Mouse (Mus musculus): ENCODE results near the gene Arl5b. TPM values are rescaled to one million over a fixed set of nuclear protein-coding genes. Genes with fewer than 3 reads are reported as not detected.

The Arl5b gene
- polyA plus RNA-seq, 1 experiment from 2014 or later, result 39.1 TPM

GRCm38 (mm10) chr2:15096514-15097090 is 47.4 kb downstream of the Arl5b start:
- 54% methylated on average over 3 of the region's 3 CpGs for WGBS
- no peak for ATAC-seq (ENCODE audit: low FRiP score, low TSS enrichment)
- H3K4me2 ChIP-seq (replicated peaks; ENCODE audit: low read depth, low read length), result no peak overlapping the region
- H3K36me3 ChIP-seq (ENCODE audit: control insufficient read depth, insufficient read depth, low read length), result no peaks in the 10 kb centered on the region
- H3K27me3 ChIP-seq (ENCODE audit: control insufficient read depth, insufficient read depth, low read length), result no peaks in the 10 kb centered on the region
- no peak overlapping the region for H3K27ac ChIP-seq (ENCODE audit: low read depth, low read length)
- no peaks in the 10 kb centered on the region for H3K9me3 ChIP-seq (ENCODE audit: control insufficient read depth, low read length)
- no peak overlapping the region for H3K9ac ChIP-seq (ENCODE audit: low read depth, low read length)
- no peak overlapping the region for H3K4me3 ChIP-seq (ENCODE audit: low read length)
- H3K4me1 ChIP-seq (ENCODE audit: control insufficient read depth, insufficient read depth, low read length), result no peaks in the 10 kb centered on the region

- Histone ChIP-seq H3K4me3 (ENCODE audit: low read length) (no peak overlapping the region), H3K9ac (ENCODE audit: low read depth, low read length) (no peak overlapping the region), H3K27ac (ENCODE audit: low read depth, low read length) (no peak overlapping the region), H3K4me1 (ENCODE audit: control insufficient read depth, insufficient read depth, low read length) (no peaks in the 10 kb centered on the region), H3K9me3 (ENCODE audit: control insufficient read depth, low read length) (no peaks in the 10 kb centered on the region), H3K27me3 (ENCODE audit: control insufficient read depth, insufficient read depth, low read length) (no peaks in the 10 kb centered on the region), H3K4me2 (replicated peaks; ENCODE audit: low read depth, low read length) (no peak overlapping the region), H3K36me3 (ENCODE audit: control insufficient read depth, insufficient read depth, low read length) (no peaks in the 10 kb centered on the region)
- no peak for ATAC-seq (ENCODE audit: low FRiP score, low TSS enrichment)
- WGBS, result 68% methylated on average over 1 of the region's 1 CpGs
Measured at GRCm38 (mm10) chr2:15104386-15104785, 55.2 kb downstream of the Arl5b start.

GRCm38 (mm10) chr2:15111290-15111689 is 62.1 kb downstream of the Arl5b start:
- Histone ChIP-seq H3K9me3 (ENCODE audit: control insufficient read depth, low read length) (no peaks in the 10 kb centered on the region), H3K4me1 (ENCODE audit: control insufficient read depth, insufficient read depth, low read length) (no peaks in the 10 kb centered on the region), H3K4me2 (replicated peaks; ENCODE audit: low read depth, low read length) (no peak overlapping the region), H3K27ac (ENCODE audit: low read depth, low read length) (no peak overlapping the region), H3K36me3 (ENCODE audit: control insufficient read depth, insufficient read depth, low read length) (no peaks in the 10 kb centered on the region), H3K4me3 (ENCODE audit: low read length) (no peak overlapping the region), H3K27me3 (ENCODE audit: control insufficient read depth, insufficient read depth, low read length) (no peaks in the 10 kb centered on the region), H3K9ac (ENCODE audit: low read depth, low read length) (no peak overlapping the region)
- no peak for ATAC-seq (ENCODE audit: low FRiP score, low TSS enrichment)
- WGBS, result 62% methylated on average over 2 of the region's 2 CpGs

- Histone ChIP-seq H3K36me3 (ENCODE audit: control insufficient read depth, insufficient read depth, low read length) (no peaks in the 10 kb centered on the region), H3K27ac (ENCODE audit: low read depth, low read length) (no peak overlapping the region), H3K4me1 (ENCODE audit: control insufficient read depth, insufficient read depth, low read length) (no peaks in the 10 kb centered on the region), H3K27me3 (ENCODE audit: control insufficient read depth, insufficient read depth, low read length) (no peaks in the 10 kb centered on the region), H3K4me3 (ENCODE audit: low read length) (no peak overlapping the region), H3K9ac (ENCODE audit: low read depth, low read length) (no peak overlapping the region), H3K4me2 (replicated peaks; ENCODE audit: low read depth, low read length) (no peak overlapping the region), H3K9me3 (ENCODE audit: control insufficient read depth, low read length) (no peaks in the 10 kb centered on the region)
- no peak for ATAC-seq (ENCODE audit: low FRiP score, low TSS enrichment)
- 32% methylated on average over 1 of the region's 1 CpGs for WGBS
Measured at GRCm38 (mm10) chr2:15111808-15112440, 62.7 kb downstream of the Arl5b start.

GRCm38 (mm10) chr2:15112741-15113140 is 63.5 kb downstream of the Arl5b start:
- H3K9ac ChIP-seq (ENCODE audit: low read depth, low read length), result no peak overlapping the region
- no peak overlapping the region for H3K4me2 ChIP-seq (replicated peaks; ENCODE audit: low read depth, low read length)
- no peaks in the 10 kb centered on the region for H3K27me3 ChIP-seq (ENCODE audit: control insufficient read depth, insufficient read depth, low read length)
- ATAC-seq (ENCODE audit: low FRiP score, low TSS enrichment), result no peak
- H3K4me1 ChIP-seq (ENCODE audit: control insufficient read depth, insufficient read depth, low read length), result no peaks in the 10 kb centered on the region
- WGBS, result 84% methylated on average over 6 of the region's 6 CpGs
- no peak overlapping the region for H3K27ac ChIP-seq (ENCODE audit: low read depth, low read length)
- no peaks in the 10 kb centered on the region for H3K36me3 ChIP-seq (ENCODE audit: control insufficient read depth, insufficient read depth, low read length)
- H3K4me3 ChIP-seq (ENCODE audit: low read length), result no peak overlapping the region
- H3K9me3 ChIP-seq (ENCODE audit: control insufficient read depth, low read length), result no peaks in the 10 kb centered on the region

GRCm38 (mm10) chr2:15121217-15121680 is 72.1 kb downstream of the Arl5b start:
- Histone ChIP-seq H3K4me3 (ENCODE audit: low read length) (no peak overlapping the region), H3K27ac (ENCODE audit: low read depth, low read length) (no peak overlapping the region), H3K27me3 (ENCODE audit: control insufficient read depth, insufficient read depth, low read length) (no peaks in the 10 kb centered on the region), H3K4me2 (replicated peaks; ENCODE audit: low read depth, low read length) (no peak overlapping the region), H3K9me3 (ENCODE audit: control insufficient read depth, low read length) (no peaks in the 10 kb centered on the region), H3K9ac (ENCODE audit: low read depth, low read length) (no peak overlapping the region), H3K36me3 (ENCODE audit: control insufficient read depth, insufficient read depth, low read length) (no peaks in the 10 kb centered on the region), H3K4me1 (ENCODE audit: control insufficient read depth, insufficient read depth, low read length) (no peaks in the 10 kb centered on the region)
- 93% methylated on average over 1 of the region's 1 CpGs for WGBS
- ATAC-seq (ENCODE audit: low FRiP score, low TSS enrichment), result no peak

Other genes starting within 250 kb of the Arl5b start
- gene Nsun6, start 5.7 kb downstream of the Arl5b start, polyA plus RNA-seq (2014; fragmentation: Nextera tagmentation; extraction: Ambion mirVana), result 11.2 and 14.1 TPM in 2 replicates